Mouse (Mus musculus): Measurements from ENCODE around the gene Ahdc1.

- no peak for TF ChIP-seq CTCF (IDR thresholded peaks at IDR 0.05; ENCODE audit: insufficient read depth, low read length)
- no peak for TF ChIP-seq POLR2A (IDR thresholded peaks at IDR 0.05; ENCODE audit: borderline replicate concordance, extremely low read depth, low read depth, low read length)
Measured at GRCm38 (mm10) chr4:133115721-133116429, 104.8 kb downstream of the Ahdc1 start.

All from lung, adult 2 months (tissue).